Mouse (Mus musculus): Measurements from ENCODE around the gene Gm17067. TPM values are rescaled to one million over a fixed set of nuclear protein-coding genes. Genes with fewer than 3 reads are reported as not detected.

The Gm17067 gene
- not detected in 2 replicates for polyA plus RNA-seq (2012; rRNA removed)

DNA sequence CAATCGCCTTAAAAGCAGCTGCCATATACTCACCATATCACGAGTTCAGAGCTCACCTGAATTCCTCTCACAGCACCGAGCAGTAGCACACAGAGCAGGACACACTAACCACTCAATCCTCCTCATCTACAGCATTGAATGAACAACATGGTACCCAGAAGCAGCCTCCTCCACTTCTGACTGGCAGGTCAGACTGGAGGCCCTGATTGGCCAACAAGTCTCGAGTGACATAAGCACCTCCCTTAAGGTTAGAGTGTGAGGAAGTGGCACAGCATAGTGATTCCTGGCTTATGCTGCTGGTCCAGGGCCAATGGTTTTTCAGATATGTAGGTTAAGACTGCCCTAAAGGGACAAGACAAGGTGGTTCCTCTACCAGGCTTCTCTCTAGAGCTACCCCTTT lies at the start of gene Gm17067:
Gene Gm17067 (minus strand): TSS at position 101 of the 400 bp plus-strand sequence.

DNA sequence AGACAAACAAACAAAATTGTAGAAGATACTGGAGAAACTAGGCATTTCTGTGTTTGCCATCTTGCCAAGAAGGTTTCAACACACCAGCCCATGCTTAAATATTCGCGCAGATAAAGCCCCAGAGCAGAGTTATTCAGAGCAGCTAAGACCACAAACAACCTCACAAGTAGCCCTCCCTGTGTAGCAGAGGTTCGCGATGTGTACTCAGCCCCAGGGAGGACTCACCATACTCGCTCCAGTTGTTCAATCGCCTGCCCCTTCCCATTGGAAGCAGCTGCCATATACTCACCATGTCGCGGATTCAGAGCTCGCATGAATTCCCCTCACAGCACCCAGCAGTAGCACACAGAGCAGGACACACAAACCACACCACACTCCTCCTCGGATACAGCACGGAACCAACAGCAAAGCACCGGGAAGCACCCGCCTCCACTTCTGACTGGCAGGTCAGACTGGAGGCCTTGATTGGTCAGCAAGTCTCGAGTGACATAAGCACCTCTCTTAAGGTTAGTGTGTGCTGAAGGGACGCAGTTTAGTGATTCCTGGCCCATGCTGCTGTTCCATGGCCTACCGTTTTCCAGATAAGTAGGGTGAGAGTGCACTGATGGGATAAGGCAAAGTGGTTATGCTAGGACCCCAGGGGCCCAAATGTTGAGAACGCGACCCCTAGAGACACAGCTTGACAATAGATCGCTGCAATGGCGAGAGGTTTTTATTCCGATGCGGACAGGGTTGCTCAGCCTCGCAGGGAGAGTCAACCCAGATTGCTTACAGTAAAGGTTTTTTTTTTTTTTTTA lies 34.3 kb downstream of the Gm17067 start, which contains the start of gene Zfp975:
Gene Zfp975 (minus strand): TSS at position 381 of the 797 bp plus-strand sequence.

Other genes starting within 250 kb of the Gm17067 start
- gene Zfp141, start 221.3 kb downstream of the Gm17067 start, polyA plus RNA-seq (2012; rRNA removed): 3.4 and 3.5 TPM in 2 replicates
- gene Gm21028, start 148.4 kb downstream of the Gm17067 start, polyA plus RNA-seq (2012; rRNA removed): not detected in 2 replicates
- 0.12 and 0.16 TPM in 2 replicates for gene Zfp977, start 134.5 kb downstream of the Gm17067 start, polyA plus RNA-seq (2012; rRNA removed)
- 0.60 and 0.65 TPM in 2 replicates for gene Zfp976, start 84.4 kb downstream of the Gm17067 start, polyA plus RNA-seq (2012; rRNA removed)
- gene Zfp975, start 34.3 kb downstream of the Gm17067 start, polyA plus RNA-seq (2012; rRNA removed): 0.99 and 1.0 TPM in 2 replicates
- gene Vmn2r62, start 66.5 kb upstream of the Gm17067 start, polyA plus RNA-seq (2012; rRNA removed): not detected in 2 replicates
- gene Gm2381, start 140.2 kb upstream of the Gm17067 start, polyA plus RNA-seq (2012; rRNA removed): not detected in 2 replicates
- not detected in 2 replicates for gene Vmn2r63, start 206.8 kb upstream of the Gm17067 start, polyA plus RNA-seq (2012; rRNA removed)

Measured in liver, embryonic 18 days (tissue).